Mouse (Mus musculus) left cerebral cortex, postnatal 14 days (tissue): Measurements from ENCODE around the gene R3hdm4. TPM values are rescaled to one million over a fixed set of nuclear protein-coding genes. Genes with fewer than 3 reads are reported as not detected.

Experiments
- DNase-seq, 2 experiments: peaks; one replicate each; pipeline ENCODE4 v3.0.0; 2021 to 2022; ENCODE audit warnings: low spot score in 2 of 2, mixed read lengths in 1 of 2
- intact Hi-C: fragments of 180-260 bp; cut with DNase I; formaldehyde crosslinking; loops from one replicate; pipeline ENCODE4 v1.15.1; 2025
- total RNA-seq, 2 experiments: library from RNA; stranded (reverse); gene quantifications; 2 replicates each; pipeline ENCODE4 v1.2.3; 2021

The R3hdm4 gene
- total RNA-seq, 2 experiments from 2014 or later: 438 to 440 TPM

- intact Hi-C loops: loop anchor here (2.0 to 5.0 kb wide), 3 partner anchors 41 to 75 kb away; no protein-coding TSS in a partner anchor
- DNase-seq: peak; percentile 84 to 86
Observed at GRCm38 (mm10) chr10:79883297-79884084, 37.5 kb downstream of the R3hdm4 start.

DNA sequence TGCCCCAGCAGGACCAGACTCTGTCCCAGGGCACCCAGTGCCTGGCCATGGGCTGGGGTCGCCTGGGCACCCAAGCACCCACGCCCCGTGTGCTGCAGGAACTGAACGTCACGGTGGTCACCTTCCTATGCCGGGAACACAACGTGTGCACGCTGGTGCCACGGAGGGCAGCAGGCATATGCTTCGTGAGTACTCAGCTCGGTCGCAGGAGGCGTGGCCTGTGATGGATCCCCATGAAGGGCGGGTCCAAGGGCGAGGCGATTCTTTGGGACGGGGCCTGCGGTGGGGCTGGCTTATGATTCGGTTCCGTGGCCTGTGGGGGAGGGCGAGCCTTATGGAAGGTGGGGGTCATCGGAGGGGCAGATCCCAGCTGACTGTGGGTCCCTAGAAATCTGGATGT, 39.0 kb downstream of the R3hdm4 start:
- DNase-seq: no peak
- intact Hi-C loops: loop anchor here (2.0 to 5.0 kb wide), 3 partner anchors 43 to 77 kb away; no protein-coding TSS in a partner anchor

GRCm38 (mm10) chr10:79880721-79881120, 40.3 kb downstream of the R3hdm4 start:
- no peak for DNase-seq
- intact Hi-C loops: loop anchor here (5.0 kb wide), 1 partner anchor 48 kb away; no protein-coding TSS in a partner anchor

- intact Hi-C loops: no loop called here
- no peak for DNase-seq
Observed at GRCm38 (mm10) chr10:79879527-79879926, 41.5 kb downstream of the R3hdm4 start.

DNA sequence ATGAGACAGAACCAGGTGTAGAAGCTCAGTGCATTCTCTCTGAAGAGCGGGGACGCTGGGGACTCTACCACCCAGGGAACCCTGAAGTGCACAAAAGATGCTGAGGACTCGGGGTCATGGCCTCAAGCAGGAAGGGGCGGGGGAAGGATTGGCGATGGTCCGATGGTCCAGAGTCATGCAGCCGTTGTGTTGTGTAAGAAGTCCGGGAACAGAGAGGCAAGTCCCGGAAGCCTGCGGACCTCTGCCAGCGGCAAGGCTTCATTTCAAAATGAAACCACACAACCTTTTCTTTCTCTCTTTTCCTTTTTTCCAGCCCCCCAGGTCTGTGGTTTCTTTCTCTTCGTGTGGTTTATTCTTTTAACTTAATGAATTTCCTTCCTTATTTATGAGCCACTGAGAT, 43.3 kb downstream of the R3hdm4 start:
- DNase-seq: no peak
- intact Hi-C loops: no loop called here

DNA sequence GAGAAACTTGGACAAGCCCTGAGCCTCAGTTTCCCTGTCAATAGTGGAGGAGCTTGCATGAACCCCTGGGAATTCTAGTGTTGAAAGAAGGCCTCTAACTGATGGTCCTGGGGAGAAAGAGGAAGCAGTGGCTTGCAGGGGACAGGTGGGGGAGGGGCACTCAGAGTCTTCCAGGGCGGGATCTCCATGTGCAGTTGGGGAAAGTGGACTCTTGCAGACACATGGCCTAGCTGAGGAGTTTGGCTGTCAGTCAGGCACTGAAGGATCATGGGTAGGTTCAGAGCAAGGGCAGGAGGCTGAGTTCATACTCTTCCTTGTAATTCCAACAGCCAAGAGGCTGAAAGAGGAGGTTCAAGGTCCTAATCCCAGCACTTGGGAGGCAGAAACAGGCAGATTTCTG, 43.8 kb downstream of the R3hdm4 start:
- intact Hi-C loops: no loop called here
- no peak for DNase-seq

GRCm38 (mm10) chr10:79874290-79874862, 46.6 kb downstream of the R3hdm4 start, which contains the start of the genes Prtn3 and Plppr3:
Gene Prtn3 (plus strand): TSS chr10:79874476.
Gene Plppr3 (minus strand): TSS chr10:79874634.
- intact Hi-C loops: no loop called here
- DNase-seq: peak; percentile 49 to 56

- no peak for DNase-seq
- intact Hi-C loops: no loop called here
Observed at GRCm38 (mm10) chr10:79873715-79874289, 47.2 kb downstream of the R3hdm4 start.

- intact Hi-C loops: no loop called here
Observed at GRCm38 (mm10) chr10:79873313-79873712, 47.7 kb downstream of the R3hdm4 start.

GRCm38 (mm10) chr10:79872862-79873261, 48.1 kb downstream of the R3hdm4 start:
- intact Hi-C loops: no loop called here
- no peak for DNase-seq

More at GRCm38 (mm10) chr10:79873313-79873712, 47.7 kb downstream of the R3hdm4 start:
- no peak for DNase-seq

GRCm38 (mm10) chr10:79871845-79872244, 49.2 kb downstream of the R3hdm4 start:
- DNase-seq: peak in 1 of 2 experiments; percentile 54
- intact Hi-C loops: no loop called here

GRCm38 (mm10) chr10:79866601-79867000, 54.4 kb downstream of the R3hdm4 start:
- intact Hi-C loops: no loop called here
- DNase-seq: no peak

DNA sequence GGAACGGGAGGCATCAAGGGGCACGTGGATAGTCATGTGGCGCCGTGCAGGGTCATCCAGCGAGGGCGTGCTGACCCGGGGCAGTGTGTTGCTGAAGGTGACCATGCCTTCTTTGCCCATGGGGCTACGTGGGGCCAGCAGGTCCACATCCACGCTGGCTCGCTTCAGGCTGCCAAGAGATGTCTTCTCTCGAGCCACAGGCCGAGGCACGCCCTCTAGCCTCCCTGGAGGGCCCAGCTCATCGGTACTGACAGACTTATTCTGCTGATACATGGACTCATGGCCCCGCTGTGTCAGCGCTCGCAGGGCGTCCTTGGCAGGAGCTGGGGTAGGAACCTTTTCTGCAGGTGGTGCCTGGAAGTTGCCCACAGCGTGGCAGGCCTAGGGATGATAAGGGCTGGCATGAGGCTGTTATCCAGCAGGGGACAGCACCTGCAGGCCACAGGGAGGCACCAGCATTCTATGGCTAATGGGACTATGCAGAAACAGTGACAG, 55.2 kb downstream of the R3hdm4 start:
- no peak for DNase-seq
- intact Hi-C loops: no loop called here

DNA sequence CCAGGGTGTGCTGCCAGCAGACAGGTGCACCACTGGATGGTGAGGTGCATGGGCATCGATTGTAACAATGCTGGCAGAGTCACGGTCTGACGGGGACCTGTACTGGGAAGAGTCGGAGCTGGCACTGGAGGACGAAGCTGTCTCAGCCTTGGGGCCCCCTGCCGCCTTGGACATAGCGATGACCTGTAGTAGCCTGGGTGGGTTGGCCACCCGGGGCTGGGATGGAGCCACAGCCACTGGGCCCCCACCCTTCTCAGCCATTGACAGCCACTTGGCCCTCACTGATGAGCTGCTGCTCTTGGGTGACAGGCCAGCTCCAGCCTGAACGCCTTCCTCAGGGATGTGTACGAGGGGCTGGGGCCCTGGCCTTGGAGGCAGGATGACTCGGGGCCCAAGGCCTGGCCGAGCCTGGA, 55.8 kb downstream of the R3hdm4 start:
- DNase-seq: no peak
- intact Hi-C loops: no loop called here

- intact Hi-C loops: no loop called here
- no peak for DNase-seq
Observed at GRCm38 (mm10) chr10:79864351-79865188, 56.4 kb downstream of the R3hdm4 start.

GRCm38 (mm10) chr10:79862925-79863324, 58.1 kb downstream of the R3hdm4 start:
- intact Hi-C loops: no loop called here
- no peak for DNase-seq

- intact Hi-C loops: no loop called here
- DNase-seq: no peak
Observed at GRCm38 (mm10) chr10:79862049-79862788, 58.8 kb downstream of the R3hdm4 start.

- DNase-seq: no peak
- intact Hi-C loops: no loop called here
Observed at GRCm38 (mm10) chr10:79861230-79862048, 59.6 kb downstream of the R3hdm4 start.
